Mouse (Mus musculus) lung, postnatal 0 days (tissue): ENCODE measurements at regions not wholly inside any gene's neighbourhood (a gene's known extent, or its start where the extent isn't known, plus 50 kb on each side); places are given as distances from the start of the nearest gene placed in this dataset.
"Not testable (repeated sequence)": the region's sequence is repeated elsewhere in the genome, so short reads cannot be mapped to it uniquely, and the experiment has no call there.

Experiments
- ATAC-seq: fragments of 200-750 bp; cut with Nextera tagmentation; 2 replicates; pipeline ENCODE4 v1.8.0; 2017; ENCODE audit warnings: moderate library complexity
- DNase-seq: peaks from one replicate; pipeline ENCODE4 v3.0.0-alpha.2; 2016; ENCODE audit warnings: low spot score
- H3K27ac ChIP-seq: fragments of 300-500 bp; sonication (generic); 2 replicates; pipeline ENCODE4 v1.5.1; 2014; ENCODE audit warnings: antibody characterized with exemption, mild to moderate bottlenecking, low read length, mixed read lengths
- H3K27me3 ChIP-seq: fragments of 300-500 bp; sonication (generic); replicated peaks from 2 replicates; pipeline ENCODE4 v1.6.1; 2014; ENCODE audit warnings: low read length, mixed read lengths; ENCODE audit not compliant: insufficient read depth
- H3K36me3 ChIP-seq: fragments of 300-500 bp; sonication (generic); 2 replicates; pipeline ENCODE4 v1.6.1; 2014; ENCODE audit warnings: low read length, mixed read lengths; ENCODE audit not compliant: insufficient read depth
- H3K4me1 ChIP-seq: fragments of 300-500 bp; sonication (generic); 2 replicates; pipeline ENCODE4 v1.6.1; 2014; ENCODE audit warnings: antibody characterized with exemption, low read depth, low read length, mixed read lengths; ENCODE audit not compliant: insufficient read depth
- H3K4me2 ChIP-seq: fragments of 300-500 bp; sonication (generic); replicated peaks from 2 replicates; pipeline ENCODE4 v1.6.1; 2014; ENCODE audit warnings: low read depth, mild to moderate bottlenecking, low read length, moderate library complexity, mixed read lengths
- H3K4me3 ChIP-seq: fragments of 300-500 bp; sonication (generic); 2 replicates; pipeline ENCODE4 v1.5.1; 2014; ENCODE audit warnings: low read depth, low read length
- H3K9ac ChIP-seq: fragments of 300-500 bp; sonication (generic); replicated peaks from 2 replicates; pipeline ENCODE4 v1.6.1; 2014; ENCODE audit warnings: low read depth, mild to moderate bottlenecking
- H3K9me3 ChIP-seq: fragments of 300-500 bp; sonication (generic); 2 replicates; pipeline ENCODE4 v1.6.1; 2016; ENCODE audit warnings: low read length, mixed read lengths
- CTCF ChIP-seq: IDR thresholded peaks from 2 replicates; pipeline ENCODE4 v1.5.1; 2016; ENCODE audit warnings: antibody characterized with exemption, mild to moderate bottlenecking
- EP300 ChIP-seq: IDR thresholded peaks from 2 replicates; pipeline ENCODE4 v1.6.1; 2016; ENCODE audit warnings: antibody characterized with exemption, mild to moderate bottlenecking, control low read depth
- WGBS: fragments of 180-500 bp; shearing (Covaris S2); extraction: QIAGEN DNeasy Blood & Tissue Kit; methylation state at CpG from one replicate; pipeline ENCODE4 v1.1.7; 2014; 5-methylcytosine and 5-hydroxymethylcytosine counted together

- no peak for TF ChIP-seq CTCF
- TF ChIP-seq EP300: no peak
- H3K9me3 ChIP-seq: no peaks in the 10 kb centered on the region
- no peaks in the 10 kb centered on the region for H3K36me3 ChIP-seq
- H3K4me2 ChIP-seq: no peak overlapping the region
- no peak overlapping the region for H3K9ac ChIP-seq
- no peak overlapping the region for H3K27ac ChIP-seq
- DNase-seq: no peak
- WGBS: 58% methylated on average over 8 of the region's 8 CpGs
- H3K27me3 ChIP-seq: no peaks in the 10 kb centered on the region
- H3K4me1 ChIP-seq: no peaks in the 10 kb centered on the region
- no peak for ATAC-seq
- H3K4me3 ChIP-seq: no peak overlapping the region
Measured at GRCm38 (mm10) chr8:81286280-81287034, 55.9 kb upstream of the Inpp4b start.

GRCm38 (mm10) chr8:81260089-81260488 is 82.3 kb upstream of the Inpp4b start:
- Histone ChIP-seq H3K4me3 (no peak overlapping the region), H3K36me3 (no peaks in the 10 kb centered on the region), H3K4me2 (no peak overlapping the region), H3K27me3 (no peaks in the 10 kb centered on the region), H3K4me1 (no peaks in the 10 kb centered on the region), H3K9me3 (no peaks in the 10 kb centered on the region), H3K27ac (no peak overlapping the region), H3K9ac (no peak overlapping the region)
- ATAC-seq (no peak), DNase-seq (no peak)
- WGBS: 60% methylated on average over 2 of the region's 2 CpGs
- TF ChIP-seq CTCF (no peak), EP300 (no peak)

- no peaks in the 10 kb centered on the region for H3K36me3 ChIP-seq
- TF ChIP-seq CTCF (no peak), EP300 (no peak)
- no peak overlapping the region for H3K4me2 ChIP-seq
- no peak overlapping the region for H3K27ac ChIP-seq
- DNase-seq: no peak
- H3K27me3 ChIP-seq: no peaks in the 10 kb centered on the region
- H3K9ac ChIP-seq: no peak overlapping the region
- WGBS: 82% methylated on average over 3 of the region's 3 CpGs
- H3K4me3 ChIP-seq: no peak overlapping the region
- no peak for ATAC-seq
- H3K9me3 ChIP-seq: no peaks in the 10 kb centered on the region
- no peaks in the 10 kb centered on the region for H3K4me1 ChIP-seq
Measured at GRCm38 (mm10) chr8:81223872-81224271, 118.5 kb upstream of the Inpp4b start.

- not testable (repeated sequence) for H3K36me3 ChIP-seq, ATAC-seq, H3K9ac ChIP-seq, H3K27me3 ChIP-seq, DNase-seq, H3K4me2 ChIP-seq, H3K4me3 ChIP-seq, H3K27ac ChIP-seq, H3K9me3 ChIP-seq, H3K4me1 ChIP-seq
- 70% methylated on average over 11 of the region's 11 CpGs for WGBS
Measured at GRCm38 (mm10) chr8:81187061-81187790, 155.1 kb upstream of the Inpp4b start.

- Histone ChIP-seq H3K4me1 (no peaks in the 10 kb centered on the region), H3K36me3 (no peaks in the 10 kb centered on the region), H3K9ac (no peak overlapping the region), H3K4me2 (no peak overlapping the region), H3K4me3 (no peak overlapping the region), H3K9me3 (no peaks in the 10 kb centered on the region), H3K27me3 (no peaks in the 10 kb centered on the region), H3K27ac (no peak overlapping the region)
- no peak for TF ChIP-seq EP300
- ATAC-seq (no peak), DNase-seq (no peak)
- 65% methylated on average over 1 of the region's 1 CpGs for WGBS
Measured at GRCm38 (mm10) chr8:81175537-81175936, 160.8 kb upstream of the Usp38 start.

GRCm38 (mm10) chr8:81147239-81147638 is 132.5 kb upstream of the Usp38 start:
- Histone ChIP-seq H3K4me3 (no peak overlapping the region), H3K9ac (no peak overlapping the region), H3K4me2 (no peak overlapping the region), H3K9me3 (no peaks in the 10 kb centered on the region), H3K4me1 (no peaks in the 10 kb centered on the region), H3K27me3 (no peaks in the 10 kb centered on the region), H3K27ac (no peak overlapping the region), H3K36me3 (no peaks in the 10 kb centered on the region)
- TF ChIP-seq EP300: no peak
- TF ChIP-seq CTCF: no peak
- WGBS: 62% methylated on average over 3 of the region's 3 CpGs
- ATAC-seq: no peak
- no peak for DNase-seq
